Mouse (Mus musculus): ENCODE data around the gene Ppt2.

DNA sequence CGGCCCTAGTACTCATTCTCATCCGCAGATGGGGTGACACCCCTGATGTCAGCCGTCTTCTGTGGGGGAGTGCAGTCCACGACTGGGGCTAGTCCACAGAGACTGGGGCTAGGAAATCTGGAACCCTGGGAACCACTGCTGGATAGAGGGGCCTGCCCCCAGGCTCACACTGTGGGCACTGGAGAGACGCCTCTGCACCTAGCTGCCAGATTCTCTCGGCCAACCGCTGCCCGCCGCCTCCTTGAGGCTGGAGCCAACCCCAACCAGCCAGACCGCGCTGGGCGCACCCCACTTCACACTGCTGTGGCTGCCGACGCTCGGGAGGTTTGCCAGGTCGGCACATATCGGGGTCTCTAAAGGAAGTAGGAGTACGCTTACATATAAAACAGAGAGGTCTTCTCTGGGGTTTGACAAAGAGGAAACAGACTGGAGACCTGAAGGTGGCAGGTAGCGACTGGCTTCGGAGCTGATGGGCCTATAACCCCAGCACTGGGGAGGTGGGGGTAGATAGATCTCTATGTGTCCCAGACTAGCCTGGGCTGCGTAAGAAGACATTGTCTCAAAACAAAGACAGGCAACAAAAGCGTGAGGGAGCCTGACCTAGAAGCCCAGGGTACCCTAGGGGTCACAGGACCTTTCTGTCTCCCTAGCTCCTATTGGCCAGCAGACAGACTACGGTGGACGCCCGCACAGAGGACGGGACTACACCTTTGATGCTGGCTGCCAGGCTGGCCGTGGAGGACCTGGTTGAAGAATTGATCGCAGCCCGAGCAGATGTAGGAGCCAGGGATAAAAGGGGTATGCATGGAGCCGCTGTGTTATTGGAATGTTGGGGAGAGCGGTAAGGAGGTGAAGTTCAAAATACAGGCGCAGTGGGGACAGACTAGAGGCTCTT is 42.2 kb downstream of the Ppt2 start:
- TF ChIP-seq CTCF (conservative IDR thresholded peaks at IDR 0.05; ENCODE audit: insufficient read depth, insufficient read length, low read depth, low read length) (no peak), POLR2A (IDR thresholded peaks at IDR 0.05; ENCODE audit: low read depth, low read length) (no peak)
